Mouse (Mus musculus) lung, adult 2 months (tissue): ENCODE data around the gene Vsig1. TPM values are rescaled to one million over a fixed set of nuclear protein-coding genes. Genes with fewer than 3 reads are reported as not detected.

Source experiments
- DNase-seq: peaks from one replicate; pipeline ENCODE4 v3.0.0; 2022
- H3K4me1 ChIP-seq: fragments of 200-500 bp; 2 replicates; pipeline ENCODE4 v1.6.1; 2011; ENCODE audit warnings: low read length; ENCODE audit not compliant: control insufficient read depth, insufficient read depth
- H3K4me3 ChIP-seq: fragments of 200-500 bp; replicated peaks from 2 replicates; pipeline ENCODE3; 2011; ENCODE audit warnings: low read depth, mild to moderate bottlenecking, control low read depth, low read length; ENCODE audit errors: extremely low read depth
- CTCF ChIP-seq: fragments of 200-500 bp; IDR thresholded peaks from 2 replicates; pipeline ENCODE4 v1.5.1; 2011; ENCODE audit warnings: mild to moderate bottlenecking, low read length, control low read depth; ENCODE audit not compliant: insufficient read depth
- POLR2A ChIP-seq: fragments of 200-500 bp; IDR thresholded peaks from 2 replicates; pipeline ENCODE4 v1.6.1; 2011; ENCODE audit warnings: low read depth, mild to moderate bottlenecking, control low read depth, low read length, borderline replicate concordance; ENCODE audit errors: extremely low read depth
- WGBS: fragments of 180-500 bp; shearing (Covaris S2); methylation state at CpG from one replicate; pipeline ENCODE4 v1.1.7; 2018; 5-methylcytosine and 5-hydroxymethylcytosine counted together
- polyA plus RNA-seq: library from polyadenylated mRNA; depleted of rRNA; stranded (reverse); fragments of >200 nt; gene quantifications from 2 replicates; pipeline ENCODE4 v1.2.3, GENCODE M21; 2012; rRNA removed

The Vsig1 gene
- 0.16 and 0.19 TPM in 2 replicates for polyA plus RNA-seq

- H3K4me3 ChIP-seq = no peak within 1 kb of the TSS
- H3K4me1 ChIP-seq = no peaks in the 10 kb centered on the region
- DNase-seq = no peak
- 50% methylated on average over 7 of the region's 7 CpGs for WGBS
- TF ChIP-seq CTCF (no peak), POLR2A (no peak)
Observed at GRCm38 (mm10) chrX:140907360-140907759, at the start of gene Vsig1. Gene Vsig1, plus strand, starts transcription at chrX:140907608.

- TF ChIP-seq POLR2A (no peak), CTCF (no peak)
- H3K4me1 ChIP-seq = no peaks in the 10 kb centered on the region
- WGBS = 88% methylated on average over 6 of the region's 6 CpGs
- DNase-seq = no peak
- H3K4me3 ChIP-seq = no peak overlapping the region
Observed at GRCm38 (mm10) chrX:140862760-140863159, 44.6 kb upstream of the Vsig1 start.

- 79% methylated on average over 4 of the region's 4 CpGs for WGBS
Observed at GRCm38 (mm10) chrX:140863431-140863830, 44.0 kb upstream of the Vsig1 start.

GRCm38 (mm10) chrX:140887193-140887592 lies 20.2 kb upstream of the Vsig1 start:
- 74% methylated on average over 2 of the region's 2 CpGs for WGBS
- no peaks in the 10 kb centered on the region for H3K4me1 ChIP-seq
- H3K4me3 ChIP-seq = no peak overlapping the region
- TF ChIP-seq CTCF (no peak), POLR2A (no peak)
- DNase-seq = no peak

More at GRCm38 (mm10) chrX:140863431-140863830, 44.0 kb upstream of the Vsig1 start:
- Histone ChIP-seq H3K4me3 (no peak overlapping the region), H3K4me1 (no peaks in the 10 kb centered on the region)
- no peak for TF ChIP-seq POLR2A
- TF ChIP-seq CTCF = no peak
- DNase-seq = no peak

GRCm38 (mm10) chrX:140891796-140892195 lies 15.6 kb upstream of the Vsig1 start:
- TF ChIP-seq POLR2A (no peak), CTCF (no peak)
- Histone ChIP-seq H3K4me1 (no peaks in the 10 kb centered on the region), H3K4me3 (no peak overlapping the region)
- WGBS = 83% methylated on average over 4 of the region's 4 CpGs
- DNase-seq = no peak

- TF ChIP-seq POLR2A (no peak), CTCF (no peak)
- H3K4me1 ChIP-seq = no peaks in the 10 kb centered on the region
- no peak overlapping the region for H3K4me3 ChIP-seq
- WGBS = 70% methylated on average over 3 of the region's 3 CpGs
- DNase-seq = no peak
Observed at GRCm38 (mm10) chrX:140903487-140903886, 3.9 kb upstream of the Vsig1 start.

- no peak for DNase-seq
- TF ChIP-seq CTCF (no peak), POLR2A (no peak)
- Histone ChIP-seq H3K4me1 (no peaks in the 10 kb centered on the region), H3K4me3 (no peak overlapping the region)
- 79% methylated on average over 6 of the region's 6 CpGs for WGBS
Observed at GRCm38 (mm10) chrX:140921321-140921720, 13.9 kb downstream of the Vsig1 start.

- Histone ChIP-seq H3K4me1 (no peaks in the 10 kb centered on the region), H3K4me3 (no peak overlapping the region)
- TF ChIP-seq CTCF (no peak), POLR2A (no peak)
- WGBS = 74% methylated on average over 3 of the region's 3 CpGs
- DNase-seq = no peak
Observed at GRCm38 (mm10) chrX:140932066-140932465, 24.7 kb downstream of the Vsig1 start.

- DNase-seq = no peak
- no peak overlapping the region for H3K4me3 ChIP-seq
- 58% methylated on average over 3 of the region's 3 CpGs for WGBS
- TF ChIP-seq CTCF = no peak
- no peak for TF ChIP-seq POLR2A
- no peaks in the 10 kb centered on the region for H3K4me1 ChIP-seq
Observed at GRCm38 (mm10) chrX:140933263-140933662, 25.9 kb downstream of the Vsig1 start.

GRCm38 (mm10) chrX:140936271-140936670 lies 28.9 kb downstream of the Vsig1 start:
- TF ChIP-seq CTCF (no peak), POLR2A (no peak)
- 69% methylated on average over 5 of the region's 5 CpGs for WGBS
- no peak for DNase-seq
- no peak overlapping the region for H3K4me3 ChIP-seq
- H3K4me1 ChIP-seq = no peaks in the 10 kb centered on the region
